Mouse (Mus musculus): ENCODE data around the gene Thra.

DNA sequence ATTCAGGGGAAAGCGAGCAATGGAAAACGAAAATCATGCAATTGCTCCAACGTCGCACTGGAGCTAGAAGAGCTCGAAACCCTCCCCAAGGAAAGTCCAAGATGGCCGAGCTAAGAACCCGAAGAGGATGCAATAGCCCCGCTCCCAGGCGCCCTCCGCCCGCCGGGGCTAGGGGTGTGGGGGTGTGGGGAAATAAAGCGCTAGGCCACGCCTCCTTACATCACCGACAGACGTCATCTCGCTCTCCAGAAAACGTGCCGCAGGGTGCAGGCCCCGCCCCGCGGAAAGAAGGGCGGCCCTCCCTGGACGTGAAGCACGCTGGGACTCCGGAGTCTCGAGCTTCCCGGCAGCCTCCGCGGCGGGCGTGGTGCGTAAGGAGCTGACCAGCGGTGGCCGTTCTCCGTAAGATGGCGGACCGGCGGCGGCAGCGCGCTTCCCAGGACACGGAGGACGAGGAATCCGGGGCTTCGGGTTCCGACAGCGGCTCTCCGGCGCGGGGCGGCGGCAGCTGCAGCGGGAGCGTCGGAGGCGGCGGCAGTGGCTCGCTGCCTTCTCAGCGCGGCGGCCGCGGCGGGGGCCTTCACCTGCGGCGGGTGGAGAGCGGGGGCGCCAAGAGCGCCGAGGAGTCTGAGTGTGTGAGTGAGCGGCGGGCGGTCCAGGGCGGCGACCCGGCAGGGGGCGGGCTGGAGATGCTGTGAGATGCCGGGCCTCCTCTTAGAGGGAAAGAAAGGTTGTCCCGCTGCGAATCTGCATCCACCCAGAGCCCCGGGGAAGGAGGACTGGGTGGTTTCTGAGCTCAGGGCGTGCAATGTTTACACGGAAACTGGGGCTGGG is 69.2 kb downstream of the Thra start:
- TF ChIP-seq CTCF (IDR thresholded peaks at IDR 0.05; ENCODE audit: extremely low read depth, insufficient read depth, low read length): no peak
- peak; percentile 64 for TF ChIP-seq POLR2A (IDR thresholded peaks at IDR 0.05; ENCODE audit: extremely low read depth, insufficient read depth, low read length)

All from cortical plate, adult 2 months (tissue).